ENCODE assay signal across 29 mouse cellular contexts in genomic region chr2:128568018-128568417, GRCm38 (mm10). TPM values are rescaled to one million over a fixed set of nuclear protein-coding genes. Genes with fewer than 3 reads are reported as not detected.
DNase-seq lines count a peak whose midpoint lies in the region; ATAC-seq and TF ChIP-seq lines count a peak whose summit lies in the region.
"Had no signal": no experiment of that assay in that cellular context is flagged by ENCODE, and none has a peak within 500 bp of the region (broad histone marks: within the 10 kb centered on the region; RNA-seq: fewer than 3 reads in every experiment).

No protein-coding gene starts in this region.

- no peak overlapping the region for H3K9ac ChIP-seq in liver, adult 2 months (ENCODE audit: low read depth, low read length)
- H3K9ac ChIP-seq in liver, postnatal 0 days (replicated peaks): no peak overlapping the region
- H3K9ac ChIP-seq: forebrain, embryonic 13.5 days; heart, embryonic 15.5 days had no signal

- no peaks in the 10 kb centered on the region for H3K27me3 ChIP-seq in C2C12 (ENCODE audit: control insufficient read depth, insufficient read depth, insufficient read length)
- H3K27me3 ChIP-seq in liver, adult 2 months (ENCODE audit: control insufficient read depth, insufficient read depth, low read length): no peaks in the 10 kb centered on the region
- H3K27me3 ChIP-seq in liver, postnatal 0 days (ENCODE audit: insufficient read depth, low read length): no peaks in the 10 kb centered on the region
- H3K27me3 ChIP-seq: forebrain, embryonic 13.5 days; heart, embryonic 15.5 days had no signal

- H3K9me3 ChIP-seq in liver, postnatal 0 days (ENCODE audit: low read length): no peaks in the 10 kb centered on the region
- H3K9me3 ChIP-seq: forebrain, embryonic 13.5 days; heart, embryonic 15.5 days; limb, embryonic 10.5 days had no signal

- H3K4me3 ChIP-seq in C2C12 (ENCODE audit: insufficient read depth, poor library complexity, severe bottlenecking): no peak overlapping the region
- no peak overlapping the region for H3K4me3 ChIP-seq in liver, adult 2 months (ENCODE audit: insufficient read depth, low read depth, low read length)
- H3K4me3 ChIP-seq in liver, postnatal 0 days (ENCODE audit: low read depth, low read length): no peak overlapping the region
- H3K4me3 ChIP-seq: erythroblast, embryonic 14.5 days; forebrain, embryonic 13.5 days; heart, adult 2 months; heart, embryonic 15.5 days; limb, embryonic 10.5 days; megakaryocyte, embryonic 14.5 days had no signal

- no peak for TF ChIP-seq CTCF in C2C12 (IDR thresholded peaks at IDR 0.05; ENCODE audit: control insufficient read depth, insufficient read depth, insufficient read length)
- TF ChIP-seq CTCF in liver, adult 2 months (IDR thresholded peaks at IDR 0.05; ENCODE audit: low read depth, low read length): no peak
- TF ChIP-seq CTCF in liver, postnatal 0 days (IDR thresholded peaks at IDR 0.05; ENCODE audit: low read depth): no peak

- peak; percentile 24; the same call in 1 of the 2 replicates for TF ChIP-seq EP300 in liver, postnatal 0 days (IDR thresholded peaks at IDR 0.05; ENCODE audit: low read depth)

- peaks cover 23% of the 10 kb centered on the region for H3K4me1 ChIP-seq in liver, adult 2 months (ENCODE audit: control insufficient read depth, insufficient read depth, low read length)
- H3K4me1 ChIP-seq in liver, postnatal 0 days (ENCODE audit: insufficient read depth): peaks cover 5% of the 10 kb centered on the region
- H3K4me1 ChIP-seq: forebrain, embryonic 13.5 days had no signal

- peak; percentile 92 for ATAC-seq in liver, postnatal 0 days
- ATAC-seq: forebrain, embryonic 13.5 days; hindbrain, postnatal 0 days; midbrain, embryonic 16.5 days had no signal

- no peak overlapping the region for H3K4me2 ChIP-seq in liver, postnatal 0 days (ENCODE audit: low read depth, low read length)
- H3K4me2 ChIP-seq: forebrain, embryonic 13.5 days; heart, embryonic 15.5 days had no signal

- no peaks in the 10 kb centered on the region for H3K36me3 ChIP-seq in C2C12 (ENCODE audit: control insufficient read depth, insufficient read depth)
- H3K36me3 ChIP-seq in liver, adult 2 months (ENCODE audit: control insufficient read depth, insufficient read depth, low read length): no peaks in the 10 kb centered on the region
- no peaks in the 10 kb centered on the region for H3K36me3 ChIP-seq in liver, postnatal 0 days (replicated peaks; ENCODE audit: insufficient read depth, low read length)
- H3K36me3 ChIP-seq: heart, embryonic 15.5 days; limb, embryonic 10.5 days had no signal

- WGBS in liver, adult 2 months: 23% methylated on average over 6 of the region's 6 CpGs
- whole genome bisulfite sequencing in liver, postnatal 0 days (ENCODE audit: insufficient replicate concordance): 45% methylated on average over 6 of the region's 6 CpGs

- peak; percentile 35 for DNase-seq in adrenal gland, adult 2 months
- DNase-seq in adrenal gland, postnatal 25 days: no peak
- peak; percentile 89 for DNase-seq in liver, adult 2 months (ENCODE audit: extremely low read depth, low read depth, low spot score)
- DNase-seq in liver, postnatal 0 days: peak; percentile 50
- DNase-seq in ovary, postnatal 36 days (ENCODE audit: low spot score): no peak
- DNase-seq in retina, embryonic 14.5 days (ENCODE audit: low spot score): no peak
- DNase-seq: cerebellum, adult 9-10 months; gastrocnemius, postnatal 14 days; heart, adult 2 months; heart, postnatal 4 days; layer of hippocampus, adult 9-11 months; lung, adult 2 months; retina, postnatal 1 day; thymus, adult 2 months had no signal

- H3K79me3 ChIP-seq in C2C12 (ENCODE audit: low read depth): no peaks in the 10 kb centered on the region

- TF ChIP-seq POLR2A in liver, adult 2 months (IDR thresholded peaks at IDR 0.05; ENCODE audit: extremely low read depth, insufficient read depth, low read length): no peak

- no peaks in the 10 kb centered on the region for H3K79me2 ChIP-seq in C2C12 (ENCODE audit: control insufficient read depth, insufficient read depth)
- no peaks in the 10 kb centered on the region for H3K79me2 ChIP-seq in liver, adult 2 months (ENCODE audit: control insufficient read depth, insufficient read depth, low read length)

- H3K27ac ChIP-seq in liver, adult 2 months (replicated peaks; ENCODE audit: insufficient read depth, low read depth, low read length): peak overlapping the region; percentile 75
- peak overlapping the region; percentile 45; the same call in 1 of the 2 replicates for H3K27ac ChIP-seq in liver, postnatal 0 days (ENCODE audit: low read depth)
- H3K27ac ChIP-seq: forebrain, embryonic 13.5 days; heart, adult 2 months; heart, embryonic 15.5 days; hindbrain, postnatal 0 days; limb, embryonic 10.5 days had no signal

- H3ac ChIP-seq in C2C12 (ENCODE audit: control insufficient read depth, insufficient read length, low read depth): no peak overlapping the region

TF ChIP-seq in C2C12, 6 proteins besides CTCF, POLR2A, EP300 and RAD21:
- TF ChIP-seq USF1 (IDR thresholded peaks at IDR 0.05; ENCODE audit: low read depth) (peak; percentile 50), FOSL1 (IDR thresholded peaks at IDR 0.05; ENCODE audit: insufficient read depth, low read length, poor library complexity, severe bottlenecking) (no peak), MAX (IDR thresholded peaks at IDR 0.05) (no peak), CEBPB (IDR thresholded peaks at IDR 0.05; ENCODE audit: low read depth) (no peak), MYOG (IDR thresholded peaks at IDR 0.05; ENCODE audit: control insufficient read depth, extremely low read depth, insufficient read length) (no peak), MYOD1 (IDR thresholded peaks at IDR 0.05; ENCODE audit: control insufficient read depth, insufficient read length, low read depth) (no peak)

RNA-seq across cellular contexts. Expression of gene Spdye4c, which starts 23.0 kb away (rescaled TPM):
- not detected for total RNA-seq in adrenal gland, adult 2 months (2021)
- polyA plus RNA-seq in adrenal gland, adult 2 months (2012; rRNA removed): not detected in 2 replicates
- not detected in 2 replicates for total RNA-seq in adrenal gland, postnatal 25 days (2021)
- polyA plus RNA-seq in C2C12 (2012; fragmentation: generic; extraction: Trizol): not detected
- not detected in 2 replicates for total RNA-seq in liver, adult 2 months (2014; rRNA removed)
- not detected in 2 replicates for polyA plus RNA-seq in liver, adult 2 months (2012; rRNA removed)
- polyA plus RNA-seq in liver, postnatal 0 days (2015; fragmentation: Nextera tagmentation; extraction: Ambion mirVana): not detected in 2 replicates
- total RNA-seq: common myeloid progenitor, adult 5-6 weeks; gastrocnemius, postnatal 14 days; heart, adult 2 months; heart, postnatal 4 days; hindbrain, postnatal 0 days; left cerebral cortex, adult 8-10 months; neutrophil, adult 5-6 weeks had no signal
- polyA plus RNA-seq: embryonic facial prominence, embryonic 11.5 days; erythroblast, embryonic 14.5 days; forebrain, embryonic 13.5 days; heart, adult 2 months; heart, embryonic 15.5 days; hindbrain, postnatal 0 days; kidney, embryonic 14.5 days; limb, embryonic 10.5 days; lung, adult 2 months; midbrain, embryonic 16.5 days; stomach, embryonic 16.5 days; thymus, adult 2 months; urinary bladder, adult 2 months had no signal

Comparison
In these comparisons a context has a peak if more than half of its experiments do, and no peak if none do; other contexts are left out.
1. DNase-seq: peak in adrenal gland, adult 2 months (single experiment), liver, adult 2 months (single experiment) and liver, postnatal 0 days (single experiment); none in adrenal gland, postnatal 25 days (single experiment), ovary, postnatal 36 days (single experiment) and retina, embryonic 14.5 days (single experiment).